Mouse (Mus musculus) stomach, embryonic 14.5 days (tissue): ENCODE measurements around the gene Olfr51. TPM values are rescaled to one million over a fixed set of nuclear protein-coding genes. Genes with fewer than 3 reads are reported as not detected.

Experiments
- ATAC-seq: fragments of 200-750 bp; cut with Nextera tagmentation; 2 replicates; pipeline ENCODE4 v1.8.0; 2017; ENCODE audit warnings: low read depth, moderate TSS enrichment; ENCODE audit not compliant: insufficient number of reproducible peaks, insufficient read depth, low FRiP score
- H3K27ac ChIP-seq: fragments of 300-500 bp; sonication (generic); 2 replicates; pipeline ENCODE4 v1.5.1; 2014; ENCODE audit warnings: mild to moderate bottlenecking, low read length, moderate library complexity, mixed read lengths
- H3K27me3 ChIP-seq: fragments of 300-500 bp; sonication (generic); 2 replicates; pipeline ENCODE4 v1.6.1; 2014; ENCODE audit warnings: low read length, control low read depth, mixed read lengths; ENCODE audit not compliant: control insufficient read depth, insufficient read depth
- H3K36me3 ChIP-seq: fragments of 300-500 bp; sonication (generic); 2 replicates; pipeline ENCODE4 v1.6.1; 2014; ENCODE audit warnings: mild to moderate bottlenecking, control low read depth, low read length, moderate library complexity, mixed read lengths; ENCODE audit not compliant: control insufficient read depth, insufficient read depth
- H3K4me1 ChIP-seq: fragments of 300-500 bp; sonication (generic); 2 replicates; pipeline ENCODE4 v1.6.1; 2014; ENCODE audit warnings: low read length, control low read depth, mixed read lengths; ENCODE audit not compliant: control insufficient read depth, insufficient read depth
- H3K4me2 ChIP-seq: fragments of 300-500 bp; sonication (generic); replicated peaks from 2 replicates; pipeline ENCODE4 v1.6.1; 2014; ENCODE audit warnings: low read depth, low read length, control low read depth
- H3K4me3 ChIP-seq: fragments of 300-500 bp; sonication (generic); 2 replicates; pipeline ENCODE4 v1.5.1; 2014; ENCODE audit warnings: low read depth, low read length, control low read depth
- H3K9ac ChIP-seq: fragments of 300-500 bp; sonication (generic); replicated peaks from 2 replicates; pipeline ENCODE4 v1.6.1; 2014; ENCODE audit warnings: low read depth, mild to moderate bottlenecking, control low read depth, low read length, moderate library complexity, mixed read lengths
- H3K9me3 ChIP-seq: fragments of 300-500 bp; sonication (generic); 2 replicates; pipeline ENCODE4 v1.6.1; 2016; ENCODE audit warnings: low read depth, low read length, control low read depth; ENCODE audit not compliant: control insufficient read depth
- WGBS: fragments of 180-500 bp; shearing (Covaris S2); extraction: QIAGEN DNeasy Blood & Tissue Kit; methylation state at CpG from one replicate; pipeline ENCODE4 v1.1.7; 2014; 5-methylcytosine and 5-hydroxymethylcytosine counted together
- polyA plus RNA-seq: library from polyadenylated mRNA; unstranded; fragments of >200 nt; fragmentation: Nextera tagmentation; extraction: Ambion mirVana; gene quantifications from 2 replicates; pipeline ENCODE4 v1.2.1, GENCODE M21; 2014

Olfr51 gene
- polyA plus RNA-seq, 1 experiment from 2014 or later: not detected

DNA sequence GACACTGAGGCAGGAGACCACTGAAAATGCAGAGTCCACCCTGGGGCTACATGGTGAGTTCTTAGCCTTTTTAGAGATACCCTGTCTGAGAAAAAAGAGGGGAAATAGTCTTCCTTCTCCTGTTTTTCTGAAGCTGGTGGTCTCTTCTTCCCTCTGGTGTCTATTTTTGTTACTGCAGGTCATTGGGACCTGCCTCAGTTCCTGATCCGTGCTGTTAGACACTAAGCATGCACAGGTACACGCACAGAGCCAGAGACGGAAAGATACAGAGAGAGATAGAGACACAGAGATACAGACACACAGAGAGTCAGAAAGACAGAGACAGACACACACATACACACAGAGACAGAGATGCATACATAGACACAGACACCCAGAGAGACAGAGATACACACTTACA is 49.8 kb downstream of the Olfr51 start:
- no peaks in the 10 kb centered on the region for H3K27me3 ChIP-seq
- H3K4me3 ChIP-seq: no peak overlapping the region
- H3K9me3 ChIP-seq: no peaks in the 10 kb centered on the region
- ATAC-seq: no peak
- 29% methylated on average over 3 of the region's 3 CpGs for WGBS
- H3K27ac ChIP-seq: no peak overlapping the region
- H3K4me1 ChIP-seq: no peaks in the 10 kb centered on the region
- H3K36me3 ChIP-seq: no peaks in the 10 kb centered on the region
- H3K4me2 ChIP-seq: no peak overlapping the region
- no peak overlapping the region for H3K9ac ChIP-seq

DNA sequence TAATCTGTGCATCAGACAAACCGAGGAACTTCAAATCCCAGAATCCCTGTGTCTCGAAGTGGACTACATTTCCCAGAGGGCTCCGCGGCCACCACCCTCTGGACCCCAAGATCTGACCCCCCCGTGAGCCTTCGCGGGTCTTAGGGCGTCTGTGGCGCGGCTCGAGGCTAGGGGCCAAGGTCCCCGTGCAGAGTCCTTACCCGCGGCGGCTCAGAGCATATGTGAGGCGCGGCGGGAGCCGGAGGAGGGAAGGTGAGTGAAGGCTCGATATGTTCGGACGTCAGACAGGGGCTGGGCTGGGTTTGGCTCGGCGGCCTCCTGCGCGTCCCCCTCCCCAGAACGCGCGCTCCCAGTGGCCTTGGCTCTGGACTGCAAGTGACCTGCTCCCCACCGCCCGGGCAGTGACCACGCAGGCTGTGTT is 55.8 kb downstream of the Olfr51 start, which contains the start of gene Zfp354a:
Zfp354a (plus strand) TSS at position 107 of the 421 bp plus-strand sequence.
- Histone ChIP-seq H3K27me3 (no peaks in the 10 kb centered on the region), H3K9ac (peak within 1 kb of the TSS; percentile 74), H3K4me3 (peak within 1 kb of the TSS; percentile 77), H3K27ac (0 out of 2 replicates have a peak within 1 kb of the TSS, but pooled peaks have one; percentile 33), H3K9me3 (no peaks in the 10 kb centered on the region), H3K4me2 (peak within 1 kb of the TSS; percentile 77), H3K4me1 (no peaks in the 10 kb centered on the region; the same call in 1 of the 2 replicates), H3K36me3 (no peaks in the 10 kb centered on the region; the same call in 1 of the 2 replicates)
- under 1% methylated on average over 32 of the region's 32 CpGs for WGBS
- peak; percentile 88 for ATAC-seq

Other genes with a start within 250 kb of the Olfr51 start
- gene Zfp354c, start 175.9 kb upstream of the Olfr51 start, polyA plus RNA-seq: 38.0 and 40.9 TPM in 2 replicates
- 0.65 and 1.0 TPM in 2 replicates for gene Zfp879, start 162.0 kb upstream of the Olfr51 start, polyA plus RNA-seq
- not detected in 2 replicates for gene Grm6, start 152.9 kb upstream of the Olfr51 start, polyA plus RNA-seq
- gene Zfp454, start 115.9 kb upstream of the Olfr51 start, polyA plus RNA-seq: 8.4 and 9.9 TPM in 2 replicates
- gene Zfp2, start 87.4 kb upstream of the Olfr51 start, polyA plus RNA-seq: 12.1 and 18.7 TPM in 2 replicates
- gene Zfp354b, start 72.0 kb upstream of the Olfr51 start, polyA plus RNA-seq: 2.3 and 2.9 TPM in 2 replicates
- not detected in 2 replicates for gene 4933414I15Rik, start 59.8 kb upstream of the Olfr51 start, polyA plus RNA-seq
- gene Prop1, start 49.8 kb upstream of the Olfr51 start, polyA plus RNA-seq: not detected in 2 replicates
- not detected in 2 replicates for gene Olfr1378, start 37.1 kb upstream of the Olfr51 start, polyA plus RNA-seq
- gene Olfr1377, start 21.6 kb upstream of the Olfr51 start, polyA plus RNA-seq: not detected in 2 replicates
- not detected in 2 replicates for gene Olfr54, start 10.6 kb downstream of the Olfr51 start, polyA plus RNA-seq
- gene Olfr1375, start 44.5 kb downstream of the Olfr51 start, polyA plus RNA-seq: not detected in 2 replicates
- gene Zfp354a, start 55.7 kb downstream of the Olfr51 start, polyA plus RNA-seq: 8.9 and 9.0 TPM in 2 replicates
- not detected in 2 replicates for gene Gm12569, start 216.9 kb downstream of the Olfr51 start, polyA plus RNA-seq